Mouse (Mus musculus) bone marrow macrophage, adult 2 months (primary cell): ENCODE results near the gene Tex13c3.
"Not testable (repeated sequence)": the region's sequence is repeated elsewhere in the genome, so short reads cannot be mapped to it uniquely, and the experiment has no call there.

Source experiments
- CTCF ChIP-seq: IDR thresholded peaks from 2 replicates; pipeline ENCODE4 v1.5.1; 2012; ENCODE audit warnings: low read depth, mild to moderate bottlenecking, low read length, moderate library complexity
- POLR2A ChIP-seq: IDR thresholded peaks from 2 replicates; pipeline ENCODE4 v1.6.1; 2012; ENCODE audit warnings: mild to moderate bottlenecking, low read depth, low read length, borderline replicate concordance

DNA sequence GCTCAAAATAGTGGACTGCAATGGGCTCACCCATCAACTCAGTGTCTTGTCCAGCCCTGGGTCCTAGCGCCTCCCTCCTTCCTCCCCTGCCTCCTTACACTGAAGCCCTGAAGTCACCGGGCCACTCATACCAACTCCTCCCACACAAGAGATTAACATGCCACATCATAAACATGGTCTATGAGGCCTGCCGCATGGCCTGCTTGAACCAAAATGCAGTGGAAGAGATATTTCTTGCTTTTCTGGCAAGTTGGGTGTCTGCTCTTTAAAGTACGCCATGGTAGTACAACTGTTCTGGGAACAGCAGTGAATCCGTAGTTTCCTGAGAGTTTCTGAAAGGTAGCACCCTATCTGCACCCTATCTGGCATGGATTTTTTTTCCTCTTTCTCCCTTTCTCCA is at the start of gene Tex13c3:
- TF ChIP-seq CTCF, POLR2A: not testable (repeated sequence)
